Mouse (Mus musculus) myocyte (in vitro differentiated cells): ENCODE results near the gene Dpagt1. TPM values are rescaled to one million over a fixed set of nuclear protein-coding genes. Genes with fewer than 3 reads are reported as not detected.

Experiments
- H3K27me3 ChIP-seq: one replicate; pipeline ENCODE4 v1.6.1; 2011; ENCODE audit not compliant: control insufficient read depth, insufficient read depth, insufficient read length
- H3K36me3 ChIP-seq: one replicate; pipeline ENCODE4 v1.6.1; 2011; ENCODE audit not compliant: control insufficient read depth, insufficient read depth
- H3K4me2 ChIP-seq: one replicate; pipeline ENCODE4 v1.6.1; 2011; ENCODE audit warnings: low read depth, control low read depth
- H3K4me3 ChIP-seq: one replicate; pipeline ENCODE4 v1.5.1; 2011; ENCODE audit warnings: mild to moderate bottlenecking, control low read depth, moderate library complexity
- H3K79me2 ChIP-seq: one replicate; pipeline ENCODE4 v1.6.1; 2011; ENCODE audit not compliant: control insufficient read depth, insufficient read depth
- H3ac ChIP-seq: one replicate; pipeline ENCODE4 v1.6.1; 2011; ENCODE audit not compliant: control insufficient read depth, insufficient read length
- CEBPB ChIP-seq: IDR thresholded peaks from 2 replicates; pipeline ENCODE4 v1.6.1; 2011; ENCODE audit warnings: mild to moderate bottlenecking, moderate library complexity; ENCODE audit not compliant: poor library complexity, insufficient read depth, severe bottlenecking
- E2F4 ChIP-seq: IDR thresholded peaks from one replicate; pipeline ENCODE4 v1.6.1; 2011; ENCODE audit warnings: mild to moderate bottlenecking, control low read depth, moderate library complexity; ENCODE audit not compliant: insufficient read depth
- MAX ChIP-seq: IDR thresholded peaks from one replicate; pipeline ENCODE4 v1.6.1; 2011; ENCODE audit warnings: low read depth, mild to moderate bottlenecking, control low read depth
- MYOD1 ChIP-seq, 3 experiments: IDR thresholded peaks; one replicate each; pipeline ENCODE4 v1.6.1; 2011; ENCODE audit warnings: control low read depth in 2 of 3, low read depth in 2 of 3, mild to moderate bottlenecking in 2 of 3, moderate library complexity in 1 of 3; ENCODE audit not compliant: insufficient read length in 2 of 3, control insufficient read depth in 1 of 3
- MYOG ChIP-seq, 3 experiments: IDR thresholded peaks; one replicate each; pipeline ENCODE4 v1.6.1; 2011; ENCODE audit warnings: control low read depth in 2 of 3, low read depth in 2 of 3, mild to moderate bottlenecking in 2 of 3; ENCODE audit not compliant: insufficient read length in 2 of 3, control insufficient read depth in 1 of 3, insufficient read depth in 1 of 3
- POLR2A ChIP-seq: IDR thresholded peaks from one replicate; pipeline ENCODE4 v1.6.1; 2011; ENCODE audit warnings: low read depth, mild to moderate bottlenecking, control low read depth, moderate library complexity; ENCODE audit not compliant: insufficient read length
- POLR2AphosphoS2 ChIP-seq: IDR thresholded peaks from one replicate; pipeline ENCODE4 v1.6.1; 2011; ENCODE audit warnings: low read depth, control low read depth; ENCODE audit not compliant: insufficient read length
- REST ChIP-seq: IDR thresholded peaks from one replicate; pipeline ENCODE4 v1.6.1; 2011; ENCODE audit warnings: mild to moderate bottlenecking, control low read depth, moderate library complexity; ENCODE audit not compliant: insufficient read depth, insufficient read length
- SRF ChIP-seq: IDR thresholded peaks from one replicate; pipeline ENCODE4 v1.6.1; 2011; ENCODE audit warnings: low read depth; ENCODE audit not compliant: control insufficient read depth, insufficient read length
- TCF12 ChIP-seq: IDR thresholded peaks from one replicate; pipeline ENCODE4 v1.6.1; 2011; ENCODE audit warnings: mild to moderate bottlenecking, control low read depth; ENCODE audit not compliant: poor library complexity, insufficient read depth, severe bottlenecking
- TCF3 ChIP-seq: IDR thresholded peaks from one replicate; pipeline ENCODE4 v1.6.1; 2011; ENCODE audit warnings: low read depth, control low read depth; ENCODE audit not compliant: insufficient read length
- USF1 ChIP-seq: IDR thresholded peaks from one replicate; pipeline ENCODE4 v1.6.1; 2011; ENCODE audit warnings: low read depth, mild to moderate bottlenecking, control low read depth, moderate library complexity
- polyA plus RNA-seq: library from polyadenylated mRNA; unstranded; fragments of >200 nt; fragmentation: generic; extraction: Trizol; gene quantifications from one replicate; pipeline ENCODE4 v1.2.1, GENCODE M21; 2012; ENCODE audit warnings: missing spikeins

The Dpagt1 gene
- polyA plus RNA-seq, 1 experiment = 26.3 TPM

DNA sequence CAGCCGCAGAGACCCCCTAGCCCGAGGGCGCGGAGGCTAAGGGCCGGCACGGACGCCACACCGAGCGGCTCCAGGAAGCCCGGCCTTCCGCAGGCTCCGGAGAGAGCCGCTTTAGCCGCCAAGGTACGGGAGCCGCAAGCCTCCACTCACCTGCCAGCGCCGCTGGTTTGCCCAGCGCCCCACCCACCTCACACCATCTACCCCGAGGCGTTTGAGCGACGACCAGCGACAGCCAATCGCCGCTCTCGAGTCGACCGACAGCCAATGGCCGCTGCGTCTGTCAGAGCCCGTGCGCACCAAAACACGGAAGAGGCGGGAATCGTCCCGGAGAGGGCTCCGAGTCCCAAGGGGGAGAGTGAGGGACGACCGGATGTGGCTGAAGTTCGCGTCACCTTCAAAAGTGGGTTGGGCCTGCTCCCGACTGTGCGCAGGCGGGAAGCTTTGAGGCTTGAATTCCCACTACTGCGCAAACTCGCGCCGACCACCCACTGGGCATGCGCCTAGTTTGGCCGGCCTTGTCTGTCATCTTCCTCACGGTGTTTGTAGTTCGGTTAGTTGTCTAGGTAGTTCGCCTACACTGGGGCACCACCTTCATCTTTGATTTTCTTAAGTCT, 20.2 kb upstream of the Dpagt1 start, which contains the start of gene Hinfp:
Gene Hinfp (minus strand): TSS at position 206 of the 614 bp plus-strand sequence.
- Histone ChIP-seq H3K27me3 (no peaks in the 10 kb centered on the region), H3K79me2 (peaks cover 21% of the 10 kb centered on the region), H3K36me3 (peaks cover 12% of the 10 kb centered on the region), H3K4me3 (peak within 1 kb of the TSS; percentile 65), H3ac (peak within 1 kb of the TSS; percentile 38), H3K4me2 (peak within 1 kb of the TSS; percentile 86)
- no peak for TF ChIP-seq USF1
- TF ChIP-seq SRF = peak; percentile 63
- TF ChIP-seq E2F4 = peak; percentile 92
- peak in 1 of 3 experiments; percentile 1 for TF ChIP-seq MYOG (IDR thresholded peaks at IDR 0.05; ENCODE audit: control insufficient read depth in 1 of 3, insufficient read depth in 1 of 3, insufficient read length in 2 of 3, low read depth in 2 of 3)
- no peak for TF ChIP-seq CEBPB
- TF ChIP-seq POLR2A = peak; percentile 75
- peak; percentile 94 for TF ChIP-seq POLR2AphosphoS2

DNA sequence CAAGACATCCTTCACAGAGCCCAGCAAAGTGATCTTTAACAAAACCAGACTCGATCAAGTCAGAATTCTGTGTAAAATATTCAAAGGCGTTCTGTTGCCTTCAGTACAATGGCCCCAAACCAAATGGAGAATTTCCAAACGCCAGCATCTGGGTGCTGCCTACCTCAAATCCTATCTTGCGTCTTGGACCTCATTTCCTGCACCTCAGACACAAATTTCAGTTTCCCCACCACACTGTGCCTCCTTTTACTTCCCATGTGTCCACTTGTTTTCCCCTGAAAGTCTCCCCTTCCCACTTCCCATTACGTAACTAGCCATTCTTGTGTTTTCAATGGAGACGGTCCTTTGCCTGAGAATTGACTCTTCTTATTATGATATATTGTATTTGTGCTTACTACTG, 19.3 kb upstream of the Dpagt1 start:
- Histone ChIP-seq H3K4me2 (no peak overlapping the region), H3K79me2 (peaks cover 21% of the 10 kb centered on the region), H3K27me3 (no peaks in the 10 kb centered on the region), H3K4me3 (peak overlapping the region; percentile 65), H3ac (no peak overlapping the region), H3K36me3 (peaks cover 5% of the 10 kb centered on the region)
- TF ChIP-seq TCF3 = no peak
- TF ChIP-seq E2F4 = no peak
- no peak for TF ChIP-seq SRF
- no peak for TF ChIP-seq TCF12
- no peak for TF ChIP-seq MYOD1 (IDR thresholded peaks at IDR 0.05; ENCODE audit: control insufficient read depth in 1 of 3, insufficient read length in 2 of 3, low read depth in 2 of 3)
- TF ChIP-seq POLR2A = no peak
- no peak for TF ChIP-seq MYOG (IDR thresholded peaks at IDR 0.05; ENCODE audit: control insufficient read depth in 1 of 3, insufficient read depth in 1 of 3, insufficient read length in 2 of 3, low read depth in 2 of 3)
- TF ChIP-seq MAX = no peak
- TF ChIP-seq POLR2AphosphoS2 = no peak
- no peak for TF ChIP-seq REST
- no peak for TF ChIP-seq CEBPB
- no peak for TF ChIP-seq USF1

DNA sequence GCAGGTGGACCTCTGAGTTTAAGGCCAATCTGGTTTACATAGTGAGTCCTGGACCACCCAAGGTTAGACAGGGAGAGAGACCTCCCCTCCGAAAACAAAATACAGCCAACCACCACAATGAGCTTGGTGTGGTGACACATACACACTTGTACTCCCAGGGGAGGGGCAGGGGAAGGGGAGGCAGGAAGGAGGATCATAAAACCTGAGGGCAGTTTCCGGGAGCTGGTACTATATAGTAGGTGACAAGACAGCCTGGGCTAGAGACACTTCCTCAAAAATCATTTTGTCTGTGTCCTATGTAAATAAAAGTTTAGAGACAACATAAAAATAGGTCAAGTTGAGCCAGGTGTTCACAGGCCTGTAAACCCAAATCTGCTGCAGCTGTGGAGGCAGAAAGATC, 18.6 kb upstream of the Dpagt1 start:
- no peak for TF ChIP-seq POLR2AphosphoS2
- TF ChIP-seq REST = no peak
- no peak for TF ChIP-seq SRF
- no peak for TF ChIP-seq E2F4
- TF ChIP-seq USF1 = no peak
- TF ChIP-seq TCF12 = no peak
- TF ChIP-seq MYOG (IDR thresholded peaks at IDR 0.05; ENCODE audit: control insufficient read depth in 1 of 3, insufficient read depth in 1 of 3, insufficient read length in 2 of 3, low read depth in 2 of 3) = no peak
- no peak for TF ChIP-seq TCF3
- TF ChIP-seq MYOD1 (IDR thresholded peaks at IDR 0.05; ENCODE audit: control insufficient read depth in 1 of 3, insufficient read length in 2 of 3, low read depth in 2 of 3) = no peak
- no peak for TF ChIP-seq MAX
- no peak for TF ChIP-seq CEBPB
- no peak for TF ChIP-seq POLR2A
- Histone ChIP-seq H3K4me2 (no peak overlapping the region), H3K79me2 (peaks cover 21% of the 10 kb centered on the region), H3K4me3 (no peak overlapping the region), H3K36me3 (peaks cover 3% of the 10 kb centered on the region), H3ac (no peak overlapping the region), H3K27me3 (no peaks in the 10 kb centered on the region)

DNA sequence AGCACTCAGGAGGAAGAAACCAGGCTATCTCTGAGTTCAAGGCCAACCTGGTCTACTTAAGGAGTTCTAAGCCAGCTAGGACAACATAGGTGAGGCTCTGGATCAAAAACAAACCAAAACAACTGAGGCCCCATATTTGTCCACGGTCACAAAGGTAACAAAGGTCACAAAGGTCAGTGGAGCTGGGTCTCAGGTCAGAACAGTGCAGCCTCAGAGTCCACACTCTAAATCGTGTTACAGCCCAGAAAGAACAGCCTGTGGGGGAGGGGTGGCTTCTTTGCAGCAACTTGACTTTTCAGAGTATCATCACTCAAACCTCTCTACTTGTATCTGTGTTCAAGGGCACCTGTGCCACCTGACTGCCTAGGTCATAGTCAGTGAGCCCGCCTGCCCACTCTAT, 16.1 kb upstream of the Dpagt1 start:
- Histone ChIP-seq H3K27me3 (no peaks in the 10 kb centered on the region), H3ac (no peak overlapping the region), H3K79me2 (peaks cover 5% of the 10 kb centered on the region), H3K36me3 (peaks cover 3% of the 10 kb centered on the region), H3K4me3 (no peak overlapping the region), H3K4me2 (no peak overlapping the region)
- TF ChIP-seq POLR2AphosphoS2 (no peak), POLR2A (no peak), E2F4 (no peak), TCF3 (no peak), MYOG (IDR thresholded peaks at IDR 0.05; ENCODE audit: control insufficient read depth in 1 of 3, insufficient read depth in 1 of 3, insufficient read length in 2 of 3, low read depth in 2 of 3) (no peak), TCF12 (no peak), REST (no peak), SRF (no peak), USF1 (no peak), MYOD1 (IDR thresholded peaks at IDR 0.05; ENCODE audit: control insufficient read depth in 1 of 3, insufficient read length in 2 of 3, low read depth in 2 of 3) (no peak), CEBPB (no peak), MAX (no peak)

DNA sequence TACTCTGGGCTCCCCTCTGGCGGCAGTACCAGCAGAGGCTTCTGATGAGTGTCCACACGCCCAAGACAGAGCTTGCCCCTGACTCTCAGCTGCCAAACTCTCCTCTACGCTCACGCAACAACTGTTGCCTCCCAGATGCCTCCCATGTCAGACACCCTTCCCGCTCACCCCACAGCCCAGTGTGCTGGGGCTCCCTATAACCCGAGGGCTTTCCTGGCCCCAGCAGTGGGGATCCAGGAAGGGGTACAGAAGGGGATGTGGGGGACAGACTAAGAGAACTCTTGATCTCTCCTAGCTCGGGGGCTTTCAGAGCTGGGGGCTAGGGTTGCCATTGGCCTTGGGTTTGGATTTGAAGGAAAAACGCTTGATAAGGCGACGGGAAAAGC, 15.1 kb upstream of the Dpagt1 start:
- no peaks in the 10 kb centered on the region for H3K27me3 ChIP-seq
- no peak overlapping the region for H3ac ChIP-seq
- no peak for TF ChIP-seq TCF12
- TF ChIP-seq MYOG (IDR thresholded peaks at IDR 0.05; ENCODE audit: control insufficient read depth in 1 of 3, insufficient read depth in 1 of 3, insufficient read length in 2 of 3, low read depth in 2 of 3) = no peak
- no peak for TF ChIP-seq MAX
- no peak for TF ChIP-seq TCF3
- no peak overlapping the region for H3K4me2 ChIP-seq
- peaks cover 3% of the 10 kb centered on the region for H3K36me3 ChIP-seq
- no peak overlapping the region for H3K4me3 ChIP-seq
- no peaks in the 10 kb centered on the region for H3K79me2 ChIP-seq
